Mouse (Mus musculus) embryo, embryonic 10.5 days (tissue): Measurements from ENCODE around the gene Zfp287.
"Not testable (repeated sequence)": the region's sequence is repeated elsewhere in the genome, so short reads cannot be mapped to it uniquely, and the experiment has no call there.

Experiments
- DNase-seq: peaks from one replicate; pipeline ENCODE4 v3.0.0-alpha.2; 2015; ENCODE audit warnings: low spot score

Zfp287 gene

DNA sequence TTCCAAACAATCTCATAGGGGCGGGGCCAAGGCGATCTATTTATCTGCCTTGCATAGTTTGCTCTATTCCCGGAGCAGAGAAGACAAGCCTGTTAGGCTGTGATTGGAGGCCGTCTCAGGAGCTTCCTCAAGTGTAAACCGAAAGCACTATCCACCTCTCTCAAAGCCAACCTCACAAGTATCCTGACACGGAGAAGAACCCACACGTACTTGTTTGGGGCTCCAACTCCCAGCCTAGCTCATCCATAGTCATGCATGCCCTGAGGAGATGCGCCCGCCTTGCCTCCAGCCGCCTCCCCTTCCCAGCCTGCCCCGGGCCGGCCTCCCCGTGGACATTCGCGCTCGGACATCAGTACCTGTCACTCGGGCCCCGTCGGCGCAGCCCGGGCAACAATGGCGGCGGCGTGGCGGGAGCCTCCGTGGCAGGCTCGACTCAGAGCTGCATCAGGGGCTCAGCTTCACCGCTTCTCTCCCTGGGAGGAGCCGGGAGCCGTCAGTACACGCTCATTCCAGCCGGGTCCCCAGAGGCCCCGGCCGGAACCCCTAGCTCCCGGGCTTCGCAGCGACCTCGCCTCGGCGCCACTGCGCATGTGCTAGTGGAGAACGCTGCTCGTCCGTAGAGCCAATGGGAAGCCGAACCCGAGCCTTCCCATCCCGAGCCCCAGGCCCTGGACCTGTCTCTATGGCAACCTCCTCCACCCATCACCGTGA lies at the start of gene Zfp287:
TSS of gene Zfp287 (minus strand) at position 595 of the 711 bp plus-strand sequence.
- DNase-seq = peak; percentile 96

DNA sequence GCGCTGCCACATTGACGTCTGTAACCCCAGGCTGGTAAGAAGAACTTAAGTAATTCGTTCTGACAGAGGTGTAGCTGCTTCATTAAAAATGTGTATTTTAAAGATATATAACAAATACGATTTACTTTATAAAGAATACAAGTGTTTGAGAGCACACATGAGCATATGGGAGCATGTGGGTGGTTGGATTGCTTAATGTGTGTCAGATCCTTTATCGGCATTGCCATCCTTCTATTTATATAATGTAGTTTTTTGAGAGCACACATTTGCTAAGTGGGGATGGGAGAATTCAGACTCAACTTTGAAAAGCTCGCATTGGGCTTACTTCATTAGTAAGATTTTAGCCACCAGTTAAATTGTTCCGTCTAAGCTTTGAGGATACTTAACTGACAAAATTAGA lies 44.8 kb upstream of the Zfp287 start:
- DNase-seq = no peak

DNA sequence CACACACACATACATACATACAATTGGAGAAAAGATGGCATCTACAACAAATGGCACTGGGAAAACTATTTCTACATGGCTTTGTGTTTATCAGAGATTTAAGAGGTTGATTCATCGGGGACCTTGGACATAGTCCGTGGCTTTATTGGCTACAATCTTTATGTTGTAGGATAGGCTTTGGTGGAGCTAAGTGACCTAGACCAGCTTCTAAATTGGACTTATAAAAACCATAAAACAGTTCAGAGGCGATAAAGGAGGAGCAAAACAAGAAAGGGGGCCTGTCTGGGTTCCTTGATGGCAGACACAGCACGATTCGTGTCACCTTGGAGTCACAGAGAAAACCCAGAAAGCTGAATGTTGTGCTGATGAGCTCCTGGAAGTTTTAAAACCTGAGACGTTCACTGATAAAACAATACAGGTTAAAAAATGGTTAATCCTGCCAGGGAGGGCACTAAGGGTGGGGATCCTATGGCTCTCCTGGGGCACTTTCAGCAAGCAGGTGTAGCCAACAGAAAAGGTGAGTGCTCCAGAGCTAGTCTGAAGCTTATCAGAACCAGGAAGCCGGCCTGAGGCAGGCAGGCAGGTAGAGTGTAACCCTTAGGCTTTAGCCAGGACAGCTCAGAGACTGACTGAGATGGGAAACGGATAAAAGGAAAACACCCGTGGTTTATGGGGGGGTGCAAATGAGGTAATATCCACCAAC lies 29.2 kb upstream of the Zfp287 start:
- DNase-seq = no peak

DNA sequence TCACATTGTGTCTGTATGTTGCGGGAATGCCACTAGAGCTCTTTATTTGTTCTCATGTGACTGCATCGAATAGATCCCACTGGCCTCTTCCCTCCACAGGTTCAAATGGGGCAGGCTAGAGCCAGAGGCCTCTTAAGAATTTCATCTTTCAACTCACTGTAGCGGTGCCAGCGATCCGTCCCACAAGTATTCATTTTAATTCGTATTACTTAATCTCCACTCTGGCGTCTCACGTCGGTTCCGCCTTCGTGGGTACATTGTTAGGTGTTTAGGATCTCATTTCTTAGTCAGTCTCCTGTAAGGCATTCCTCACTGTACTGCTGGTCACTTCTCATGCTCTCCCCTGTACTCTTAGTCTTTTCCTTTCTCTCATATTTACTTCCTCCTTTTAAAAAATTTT lies 26.8 kb upstream of the Zfp287 start:
- no peak for DNase-seq

DNA sequence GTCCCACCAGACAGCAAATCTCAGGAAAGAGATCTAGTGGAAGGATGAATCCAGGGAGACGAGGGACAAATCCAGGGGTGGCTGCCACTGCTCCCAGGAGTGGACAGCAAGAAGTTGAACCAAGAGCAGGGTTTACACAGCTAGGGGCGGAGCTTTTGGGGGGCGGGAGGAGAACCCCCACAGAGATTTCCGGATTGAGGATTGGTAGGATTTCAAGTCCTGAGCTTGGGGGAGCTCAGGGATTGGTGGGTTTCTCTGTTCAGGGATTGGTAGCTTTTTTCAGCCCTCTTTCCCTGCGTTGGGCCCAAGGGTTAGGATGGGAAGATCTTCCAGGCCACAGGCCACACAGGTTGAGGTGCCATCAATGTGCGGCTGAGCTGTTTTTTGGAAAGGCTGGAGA lies 26.2 kb upstream of the Zfp287 start:
- DNase-seq = no peak

DNA sequence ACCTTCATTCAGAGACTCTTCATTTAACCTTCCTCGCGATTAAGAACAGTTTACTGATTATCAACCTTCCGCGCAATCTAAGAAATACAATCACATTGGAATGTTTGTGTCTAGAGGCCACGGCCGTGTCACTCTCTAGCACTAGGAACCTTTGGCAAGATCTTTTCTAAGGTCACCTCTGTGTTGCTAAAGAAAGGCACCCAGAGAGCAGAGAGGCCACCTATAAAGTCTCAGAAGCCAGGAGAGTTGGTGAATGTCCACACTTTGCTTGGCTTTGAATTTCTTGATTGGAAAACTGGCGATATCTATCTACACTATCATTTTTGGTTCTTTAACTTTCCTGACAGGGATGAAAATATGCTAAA lies 25.4 kb upstream of the Zfp287 start:
- DNase-seq = no peak

DNA sequence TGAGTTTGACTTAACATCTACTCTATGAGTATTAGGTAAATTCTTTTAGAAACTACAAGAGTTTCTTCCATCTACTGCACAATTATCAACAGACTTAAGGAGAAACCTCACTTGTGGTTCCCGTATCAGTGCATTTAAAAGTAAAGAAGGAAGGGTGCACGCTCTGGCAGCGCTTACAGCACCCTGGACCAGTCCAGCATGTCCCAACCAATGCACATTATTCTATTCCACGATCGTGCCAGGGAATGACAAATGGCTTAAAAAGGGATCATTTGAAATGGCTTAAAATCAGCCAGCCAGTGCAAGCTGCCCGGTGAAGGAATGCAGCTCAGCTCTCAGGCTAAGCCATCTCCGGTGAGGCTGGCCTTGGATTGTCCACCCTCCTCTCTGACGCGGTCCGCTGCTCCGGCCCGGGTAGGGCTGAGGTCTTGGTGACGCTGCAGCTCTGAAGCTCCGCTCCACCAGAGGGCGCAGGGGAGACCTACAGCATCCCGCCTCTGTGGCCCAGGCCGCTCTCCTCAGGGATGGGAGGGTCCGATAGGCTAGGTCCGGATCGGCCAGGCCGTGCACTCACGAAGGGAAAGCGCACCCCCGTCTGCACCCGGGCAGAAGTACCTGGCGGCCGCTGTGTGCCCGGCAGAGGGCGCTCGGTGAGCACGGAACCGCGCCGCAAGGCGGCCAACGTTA lies 24.9 kb upstream of the Zfp287 start:
- DNase-seq = peak; percentile 98

DNA sequence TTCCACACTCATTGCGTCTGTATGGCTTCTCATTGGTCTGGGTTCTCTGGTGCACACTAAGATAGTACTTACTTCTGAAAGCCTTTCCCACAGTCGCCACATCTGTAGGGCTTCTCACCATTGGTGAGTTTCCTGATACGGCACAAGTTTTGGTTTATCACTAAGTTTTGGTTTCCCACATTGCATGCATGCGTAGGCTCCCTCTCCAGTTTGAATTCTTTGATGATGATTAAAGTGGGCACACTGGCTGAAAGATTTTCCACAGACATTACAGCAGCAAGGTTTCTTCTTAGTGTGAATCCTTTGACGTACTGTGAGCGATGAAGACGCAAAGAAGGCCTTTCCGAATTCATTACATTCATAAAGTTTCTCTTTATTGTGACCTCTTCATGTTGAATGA lies 21.1 kb upstream of the Zfp287 start, which contains the start of gene Gm10428:
TSS of gene Gm10428 (plus strand) at position 321 of the 400 bp plus-strand sequence.
- DNase-seq = no peak

DNA sequence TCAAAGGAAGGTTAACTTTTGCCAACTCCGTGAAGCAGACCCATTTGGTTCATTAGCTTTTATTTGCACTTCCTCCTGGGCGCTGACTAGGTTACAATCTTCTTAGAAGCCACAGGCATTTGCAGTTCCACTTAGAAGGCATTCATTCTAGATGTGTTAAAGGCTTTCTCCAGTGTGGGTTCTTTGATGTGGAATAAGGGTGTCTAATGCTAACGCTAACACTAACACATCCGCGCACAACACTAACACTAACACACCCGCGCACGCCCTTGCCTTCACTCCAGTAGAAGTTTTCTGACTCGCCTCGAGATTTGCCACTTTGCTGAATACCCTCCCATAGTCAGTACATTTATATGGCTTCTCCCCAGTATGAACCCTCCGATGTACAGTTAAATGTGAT lies 20.5 kb upstream of the Zfp287 start:
- DNase-seq = no peak

DNA sequence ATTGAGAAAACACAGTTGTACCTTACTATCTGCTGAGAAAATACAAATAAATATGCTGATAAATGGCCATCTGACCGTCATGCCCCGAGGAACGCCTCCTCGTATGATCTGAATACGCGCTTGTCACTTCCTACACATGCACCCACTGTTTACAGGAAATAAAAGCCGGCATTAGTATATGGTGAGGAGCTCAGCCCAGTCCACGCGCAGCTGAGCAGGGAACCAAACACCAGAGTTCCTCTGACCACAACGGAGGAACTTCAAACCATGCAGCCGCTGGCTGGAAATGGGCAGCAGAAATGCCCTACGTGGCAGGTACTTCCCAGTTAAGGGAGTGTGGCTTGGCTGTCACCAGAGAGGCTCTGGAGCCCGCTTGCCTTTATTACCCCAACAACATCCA lies 17.7 kb upstream of the Zfp287 start:
- not testable (repeated sequence) for DNase-seq

DNA sequence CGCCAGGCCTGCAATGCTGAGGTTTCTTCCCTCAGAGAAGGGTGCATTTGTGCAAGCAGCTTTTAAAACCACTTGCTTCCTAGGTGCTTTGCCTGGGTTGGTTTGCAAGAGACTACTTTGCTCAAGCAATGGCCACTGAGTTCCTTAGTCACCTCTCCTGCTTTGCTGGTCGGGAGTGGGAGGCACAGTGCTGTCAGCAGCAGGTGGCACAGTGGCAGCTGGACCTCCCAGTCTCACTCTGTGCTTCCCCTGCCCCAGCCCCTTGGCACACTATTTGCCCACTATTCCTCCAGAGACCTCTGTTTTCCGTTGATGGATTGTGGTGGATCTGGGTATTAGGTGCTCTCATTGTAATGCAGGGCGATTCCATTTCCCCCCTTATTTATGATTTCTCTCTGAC lies 16.4 kb upstream of the Zfp287 start:
- DNase-seq = no peak

DNA sequence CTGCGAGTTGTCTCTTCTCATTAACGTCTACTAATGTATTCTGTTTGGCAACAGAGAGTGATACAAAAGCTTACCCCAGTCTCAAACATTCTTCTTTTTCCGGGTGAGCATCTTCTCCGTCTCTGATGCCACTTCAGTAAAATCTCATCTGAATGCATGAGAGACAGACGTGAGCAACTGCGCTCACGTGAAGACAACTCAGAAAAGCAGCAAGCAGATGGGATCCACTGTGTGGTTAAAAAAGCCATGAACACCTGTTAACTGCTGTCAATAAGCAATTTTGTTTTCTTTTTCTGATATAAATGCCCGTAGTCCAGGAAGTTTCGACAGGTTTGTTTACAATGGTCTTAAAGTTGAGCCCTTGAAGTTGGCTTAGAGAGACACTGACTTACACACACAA lies 15.5 kb upstream of the Zfp287 start:
- DNase-seq = no peak

DNA sequence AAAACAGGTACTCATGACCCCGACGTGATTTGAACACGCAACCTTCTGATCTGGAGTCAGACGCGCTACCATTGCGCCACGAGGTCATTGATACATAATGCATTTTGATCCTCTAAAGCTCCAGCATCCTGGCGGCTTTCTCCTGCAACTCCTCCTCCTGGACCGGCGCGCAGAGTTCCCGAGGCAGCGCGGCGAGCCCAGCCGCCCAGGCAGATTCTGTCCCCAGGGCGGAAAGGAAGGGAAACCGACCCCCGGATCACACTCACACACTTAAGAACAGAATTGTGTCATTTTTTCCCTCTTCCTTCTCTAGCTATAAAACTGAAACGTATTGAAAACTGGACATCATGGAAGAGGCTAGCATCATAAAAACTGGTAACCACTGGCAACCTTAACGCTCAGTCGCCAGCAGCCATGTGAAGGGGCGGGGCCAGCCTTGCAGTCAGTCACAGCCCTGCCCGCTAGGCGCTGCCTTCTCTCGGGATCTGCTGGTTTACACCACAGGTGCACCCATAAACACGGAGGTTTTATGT lies 14.4 kb upstream of the Zfp287 start:
- DNase-seq = peak; percentile 86

DNA sequence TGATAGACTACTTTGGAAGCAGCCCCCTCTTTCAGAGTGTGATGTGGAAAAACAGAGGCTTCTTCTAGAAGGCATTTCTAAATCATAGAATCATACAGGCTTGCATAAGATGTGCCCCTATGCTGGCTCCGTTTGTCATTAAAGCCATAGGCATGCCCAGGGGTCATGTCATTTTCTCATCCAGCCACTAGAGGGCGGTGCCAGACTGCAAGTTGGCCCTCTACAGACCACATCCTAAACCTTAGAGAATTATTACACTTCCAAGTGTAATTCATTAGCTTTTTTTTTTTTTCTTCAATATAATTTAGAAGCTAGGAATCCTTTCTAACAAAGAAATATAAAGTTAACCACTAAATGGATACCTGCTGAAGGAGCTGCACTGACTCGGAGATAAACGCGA lies 12.4 kb upstream of the Zfp287 start:
- DNase-seq = peak; percentile 82

DNA sequence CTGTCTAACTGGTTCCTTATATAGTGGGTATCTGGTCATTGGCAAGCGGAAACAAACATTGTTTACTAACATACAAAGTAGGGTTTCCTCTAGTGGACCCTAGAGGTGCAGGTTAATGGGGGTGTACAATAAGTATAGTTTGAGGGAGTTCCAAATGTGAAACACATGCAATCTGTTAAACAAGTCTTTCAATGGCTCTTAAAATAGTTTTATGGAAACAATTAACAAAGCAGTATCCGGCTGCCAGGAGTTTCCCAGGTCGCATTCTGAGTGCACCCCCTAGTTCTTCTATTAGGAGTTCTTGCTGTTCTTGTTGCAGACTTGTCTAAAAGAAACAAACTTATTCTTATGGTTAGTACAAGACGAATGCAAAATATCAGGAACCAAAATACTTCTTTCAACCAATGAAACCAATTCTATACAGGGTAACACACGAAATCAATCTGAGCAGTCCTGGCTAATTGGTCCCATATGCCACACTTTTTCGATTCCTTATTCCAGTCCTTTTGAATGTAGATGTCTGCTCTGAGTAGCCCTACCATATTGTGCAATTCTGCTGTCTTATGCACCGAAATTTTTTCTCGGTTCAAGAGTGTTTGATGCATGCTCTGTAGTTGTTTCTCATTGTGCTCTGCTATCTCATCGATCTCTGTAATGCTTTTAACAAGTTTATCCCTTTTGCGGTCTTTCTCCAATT lies 10.7 kb upstream of the Zfp287 start:
- DNase-seq = peak; percentile 41

DNA sequence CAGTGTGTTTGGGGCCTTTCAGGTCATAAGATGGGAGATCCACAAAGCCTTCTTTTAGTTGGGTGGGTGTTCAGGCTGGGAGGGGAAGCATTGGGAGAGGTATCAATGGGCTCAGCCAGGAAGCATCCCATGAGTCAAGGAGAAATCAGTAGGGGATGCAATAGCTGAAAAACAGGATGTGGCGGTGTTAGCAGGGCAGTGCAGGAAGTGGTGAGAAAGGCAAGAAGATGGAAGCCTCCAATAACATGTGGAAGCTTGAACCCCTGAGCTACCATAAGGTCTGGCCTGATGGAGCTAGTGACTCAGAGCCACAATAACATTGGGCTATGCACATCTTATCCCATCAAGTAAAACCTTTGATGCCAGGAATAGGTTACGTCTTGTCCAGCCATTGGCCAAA lies 9.5 kb upstream of the Zfp287 start:
- no peak for DNase-seq

DNA sequence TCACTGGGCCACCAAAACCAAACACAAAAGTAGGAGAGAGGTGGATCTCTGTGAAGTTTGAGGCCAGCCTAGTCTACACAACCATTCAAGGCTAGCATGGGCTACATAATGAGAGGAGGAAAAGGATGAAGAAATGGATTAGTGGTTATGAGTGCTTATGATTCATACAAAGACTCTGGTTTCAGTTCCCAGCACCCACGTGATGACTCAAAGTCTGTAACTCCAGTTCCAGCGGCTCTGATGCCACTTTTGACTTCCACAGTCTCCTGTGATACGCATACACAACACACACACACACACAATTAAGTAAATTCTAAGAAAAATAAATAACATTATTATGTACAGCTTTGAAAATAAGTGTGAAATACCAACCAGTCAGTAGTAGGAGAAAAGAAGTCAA lies 960 bp upstream of the Zfp287 start:
- DNase-seq = no peak

DNA sequence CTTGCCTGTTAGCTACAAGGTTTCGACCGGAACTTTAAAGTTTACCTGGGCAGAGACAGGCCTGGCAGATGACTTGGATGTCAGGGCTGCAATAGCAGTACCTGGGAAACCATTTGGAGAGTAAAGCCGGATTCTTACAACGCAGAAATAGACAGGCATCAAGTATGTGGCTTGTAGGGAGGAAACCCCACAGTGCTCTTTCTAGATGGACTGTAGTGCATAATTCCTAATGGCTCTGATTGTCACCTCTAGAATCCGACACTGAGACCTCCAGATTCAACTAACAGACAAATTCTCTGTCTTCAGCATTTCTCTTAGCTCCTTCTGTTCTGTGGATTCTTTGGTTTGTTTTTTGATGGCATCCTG lies 300 bp upstream of the Zfp287 start:
- no peak for DNase-seq

DNA sequence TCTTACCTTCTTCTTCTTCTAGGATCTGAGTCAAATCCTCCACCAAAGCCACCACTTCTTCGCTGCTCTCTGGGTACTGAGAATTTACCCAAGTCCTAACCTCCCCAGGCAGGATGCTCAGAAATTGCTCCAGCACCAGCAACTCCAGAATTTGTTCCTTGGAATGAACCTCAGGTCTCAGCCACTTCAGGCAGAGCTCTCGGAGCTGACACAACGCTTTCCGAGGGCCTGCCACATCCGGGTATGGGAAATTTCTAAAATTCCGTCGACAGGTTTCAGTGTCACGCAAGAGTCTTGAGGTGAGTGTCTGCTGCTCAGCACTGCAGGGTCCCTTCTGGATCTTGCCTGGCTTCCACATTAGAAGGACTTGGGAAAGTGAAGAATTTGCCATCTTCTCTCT lies 3.4 kb downstream of the Zfp287 start:
- no peak for DNase-seq

DNA sequence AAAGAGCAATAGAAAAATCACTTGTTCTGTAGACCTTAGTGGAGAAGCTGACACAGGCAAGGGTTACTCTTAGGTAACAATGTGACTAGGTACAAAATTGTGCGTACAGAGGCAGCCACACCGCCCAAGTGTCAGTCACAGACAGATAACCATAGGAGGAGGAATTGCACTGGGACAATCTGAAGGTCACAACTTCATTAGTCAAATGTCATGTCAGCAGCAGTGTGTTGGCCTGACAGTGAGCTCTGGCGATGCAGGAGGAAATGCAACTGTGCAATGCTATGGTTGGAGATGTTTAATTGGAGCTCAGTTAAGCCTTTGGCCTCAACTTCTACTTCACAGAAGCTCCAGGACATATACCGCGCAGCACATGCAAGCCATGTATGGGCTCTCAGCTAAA lies 21.0 kb downstream of the Zfp287 start:
- DNase-seq = no peak

DNA sequence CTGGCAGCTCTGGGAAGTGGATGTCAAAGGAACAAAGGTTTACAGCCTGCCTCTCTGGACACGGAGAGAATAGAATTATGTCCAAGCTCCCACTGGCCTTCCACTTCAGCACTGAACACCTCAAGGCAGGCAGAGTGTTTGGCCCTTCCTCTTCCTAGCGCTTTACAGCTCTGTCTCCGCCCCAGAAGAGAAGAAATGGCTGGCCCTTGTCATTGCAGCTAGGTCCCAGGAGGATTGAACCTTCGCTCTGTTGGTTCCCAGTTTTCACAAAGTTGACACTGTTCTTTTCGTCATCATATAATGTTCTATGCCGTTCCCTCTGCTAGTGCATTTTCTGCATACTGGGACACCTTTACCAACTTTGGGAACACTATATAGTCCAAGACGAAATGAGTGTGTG lies 23.5 kb downstream of the Zfp287 start:
- DNase-seq = no peak

DNA sequence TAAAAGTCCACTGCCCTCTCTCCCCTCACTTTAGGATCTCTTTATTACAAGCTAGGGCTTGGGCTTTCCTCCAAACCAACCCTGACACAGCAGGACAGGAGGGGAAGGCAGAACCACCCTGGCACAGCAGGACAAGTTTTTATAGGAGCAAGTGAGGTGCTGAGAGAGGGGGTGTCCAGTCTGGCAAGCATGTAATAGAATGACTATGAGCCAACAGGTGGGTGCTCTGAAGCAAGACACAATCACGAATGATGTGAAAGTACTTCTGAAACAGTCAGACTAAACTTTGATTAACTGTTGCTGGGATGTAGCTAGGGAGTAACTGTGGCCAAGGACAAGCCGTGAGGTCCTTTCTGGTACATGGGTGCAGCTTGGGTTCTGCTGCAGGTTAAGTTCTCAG lies 25.6 kb downstream of the Zfp287 start:
- no peak for DNase-seq

DNA sequence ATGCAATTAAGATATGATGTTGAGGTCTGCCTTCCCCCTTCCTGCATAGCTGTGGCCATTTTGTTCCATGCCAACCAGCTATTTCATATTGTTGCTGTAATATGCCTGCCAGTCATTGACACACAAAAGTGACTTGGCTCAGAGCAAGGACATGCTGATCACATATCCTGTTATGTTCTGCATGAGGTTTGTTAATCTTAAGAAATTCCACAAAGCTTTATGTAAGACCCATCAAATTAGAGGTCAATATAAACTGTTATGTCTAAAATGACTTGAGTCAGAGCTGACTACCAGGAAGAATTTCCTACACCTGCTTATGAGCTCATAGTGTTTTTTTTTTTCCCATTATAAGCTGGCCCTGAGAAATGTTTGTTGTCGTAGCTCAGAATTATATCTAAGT lies 30.5 kb downstream of the Zfp287 start:
- DNase-seq = no peak
